Comparison of ENCODE assay signal across 8 mouse cellular contexts in the genomic region with DNA sequence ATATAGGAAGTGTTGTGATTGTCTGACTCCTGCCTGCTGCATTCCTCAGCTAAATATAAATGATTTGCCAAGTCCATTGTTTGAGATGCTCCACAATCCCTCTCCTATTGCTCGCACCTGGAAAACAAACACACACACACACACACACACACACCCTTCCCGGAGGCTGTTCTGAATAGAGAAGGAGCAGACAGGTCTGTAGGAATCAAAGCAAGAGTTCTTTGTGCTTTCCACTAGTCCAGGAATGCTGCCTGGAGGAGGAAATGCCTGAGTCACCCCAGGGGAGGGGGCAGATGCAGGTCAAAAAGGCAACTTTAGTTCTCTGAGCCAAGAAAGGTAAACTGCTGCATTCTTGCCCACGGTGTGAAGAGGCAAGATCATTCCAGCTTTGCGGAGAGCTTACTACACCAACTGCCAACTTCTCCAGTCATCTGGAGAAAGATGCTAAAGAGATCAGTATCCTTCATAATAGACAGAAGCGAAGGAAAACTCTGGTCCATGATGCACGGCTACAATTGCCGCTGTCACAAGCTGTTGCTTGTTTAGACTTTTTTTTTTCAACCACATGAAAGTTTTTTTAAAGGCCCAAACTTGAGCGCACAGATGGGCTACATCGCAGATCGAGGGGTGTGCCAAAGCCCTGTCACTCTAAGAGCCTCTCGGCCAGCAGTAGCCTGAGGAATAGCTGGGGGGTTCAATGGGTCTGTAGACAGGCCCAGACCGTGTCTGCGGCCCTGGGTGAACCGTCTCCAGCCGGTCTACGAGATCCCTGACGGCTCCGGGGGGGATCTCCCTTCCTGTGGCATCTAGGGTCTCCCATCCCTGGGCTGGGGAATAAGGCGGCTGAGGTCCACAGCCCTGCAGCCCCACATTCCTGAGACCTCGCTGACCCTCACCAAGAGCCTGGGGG. TPM values are rescaled to one million over a fixed set of nuclear protein-coding genes. Genes with fewer than 3 reads are reported as not detected.
DNase-seq lines count a peak whose midpoint lies in the region; TF ChIP-seq lines count a peak whose summit lies in the region.

No protein-coding gene starts in this region.

- TF ChIP-seq CTCF in left cerebral cortex, adult 2 months (IDR thresholded peaks at IDR 0.05) = no peak

- intact Hi-C loops in left cerebral cortex, adult 2 months (cut with DNase I) = loop anchor here (2.0 to 10.0 kb wide), 2 partner anchors 52 to 598 kb away; no protein-coding TSS in a partner anchor

- peak overlapping the region; percentile 84 for H3K27ac ChIP-seq in left cerebral cortex, adult 2 months

- DNase-seq in left cerebral cortex, adult 2 months (ENCODE audit: extremely low spot score in 1 of 2, low spot score in 2 of 2) = no peak
- no peak for DNase-seq in left cerebral cortex, adult 8-10 months (ENCODE audit: low spot score in 2 of 2)
- DNase-seq in adrenal gland, postnatal 14 days = peak; percentile 41
- peak; percentile 61 to 67 for DNase-seq in heart, adult 9 months (ENCODE audit: low spot score in 2 of 2)
- DNase-seq in kidney, adult 8-10 months = peak; percentile 53 to 64
- peak; percentile 61 for DNase-seq in lung, postnatal 14 days
- DNase-seq in MN1 (ENCODE audit: low spot score) = no peak
- DNase-seq in frontal cortex, adult 2 months (ENCODE audit: extremely low spot score in 1 of 2, low spot score in 1 of 2) = no peak

- H3K4me3 ChIP-seq in left cerebral cortex, adult 2 months = peak overlapping the region; percentile 54

RNA-seq across cellular contexts. Expression of a gene that starts 0.8 kb away (rescaled TPM):
- 10 to 100 TPM; 53.0 to 57.6 TPM for total RNA-seq in left cerebral cortex, adult 2 months (2021)
- 10 to 100 TPM; 45.6 to 54.7 (median 49.0) TPM for total RNA-seq in left cerebral cortex, adult 8-10 months (2022)
- total RNA-seq in adrenal gland, postnatal 14 days (2021) = 53.9 and 59.0 TPM in 2 replicates
- polyA plus RNA-seq in frontal cortex, adult 2 months (2012; rRNA removed) = 56.9 and 60.6 TPM in 2 replicates

Comparison
In these comparisons a context has a peak if more than half of its experiments do, and no peak if none do; other contexts are left out.
1. DNase-seq: peak in adrenal gland, postnatal 14 days (single experiment), heart, adult 9 months (2 of 2), kidney, adult 8-10 months (2 of 2) and lung, postnatal 14 days (single experiment); none in left cerebral cortex, adult 2 months (0 of 2), left cerebral cortex, adult 8-10 months (0 of 2), MN1 (single experiment) and frontal cortex, adult 2 months (0 of 2).